Mouse (Mus musculus) thymus, adult 2 months (tissue): Measurements from ENCODE around the gene Ppp2r5b.

Source experiments
- CTCF ChIP-seq: fragments of 200-500 bp; IDR thresholded peaks from 2 replicates; pipeline ENCODE4 v1.5.1; 2012; ENCODE audit warnings: mild to moderate bottlenecking, control low read depth, low read length, moderate library complexity, borderline replicate concordance; ENCODE audit not compliant: control insufficient read depth, poor library complexity, insufficient read depth; ENCODE audit errors: extremely low read depth
- POLR2A ChIP-seq: fragments of 200-500 bp; IDR thresholded peaks from 2 replicates; pipeline ENCODE4 v1.6.1; 2012; ENCODE audit warnings: mild to moderate bottlenecking, low read length, control low read depth, moderate library complexity; ENCODE audit not compliant: control insufficient read depth, poor library complexity, insufficient read depth; ENCODE audit errors: extremely low read depth

- TF ChIP-seq POLR2A (no peak), CTCF (no peak)
These were observed 28.5 kb upstream of the Ppp2r5b start for GRCm38 (mm10) chr19:6264200-6264599.
